Mouse (Mus musculus) ES-CJ7 (cell line): ENCODE data around the gene Marc1.

Experiments
- DNase-seq: peaks from one replicate; pipeline ENCODE4 v3.0.0; 2011; ENCODE audit warnings: low read depth, low spot score

Marc1 gene

GRCm38 (mm10) chr1:184822678-184823077 is 11.6 kb upstream of the Marc1 start:
- DNase-seq = peak; percentile 75

- peak; percentile 75 for DNase-seq
Observed at GRCm38 (mm10) chr1:184817768-184818167, 6.7 kb upstream of the Marc1 start.

GRCm38 (mm10) chr1:184811716-184812250 is 670 bp upstream of the Marc1 start:
- no peak for DNase-seq

- DNase-seq = no peak
Observed at GRCm38 (mm10) chr1:184809578-184810001, 1.5 kb downstream of the Marc1 start.

GRCm38 (mm10) chr1:184808418-184809012 is 2.6 kb downstream of the Marc1 start:
- DNase-seq = no peak

- DNase-seq = no peak
Observed at GRCm38 (mm10) chr1:184807627-184808417, 3.3 kb downstream of the Marc1 start.

GRCm38 (mm10) chr1:184807123-184807522 is 4.0 kb downstream of the Marc1 start:
- no peak for DNase-seq

GRCm38 (mm10) chr1:184805749-184806148 is 5.4 kb downstream of the Marc1 start:
- no peak for DNase-seq

GRCm38 (mm10) chr1:184793163-184793876 is 17.8 kb downstream of the Marc1 start:
- DNase-seq = peak; percentile 86

GRCm38 (mm10) chr1:184791109-184791508 is 20.0 kb downstream of the Marc1 start:
- DNase-seq = peak; percentile 36

- DNase-seq = peak; percentile 77
Observed at GRCm38 (mm10) chr1:184786376-184787151, 24.5 kb downstream of the Marc1 start.

- DNase-seq = no peak
Observed at GRCm38 (mm10) chr1:184783641-184784040, 27.5 kb downstream of the Marc1 start.

GRCm38 (mm10) chr1:184782161-184782513 is 29.0 kb downstream of the Marc1 start:
- no peak for DNase-seq

GRCm38 (mm10) chr1:184781286-184782160 is 29.6 kb downstream of the Marc1 start:
- no peak for DNase-seq

- DNase-seq = no peak
Observed at GRCm38 (mm10) chr1:184778157-184778556, 33.0 kb downstream of the Marc1 start.

- peak; percentile 54 for DNase-seq
Observed at GRCm38 (mm10) chr1:184777061-184777795, 33.9 kb downstream of the Marc1 start.

- DNase-seq = no peak
Observed at GRCm38 (mm10) chr1:184775289-184775688, 35.8 kb downstream of the Marc1 start.

GRCm38 (mm10) chr1:184771891-184772249 is 39.2 kb downstream of the Marc1 start:
- DNase-seq = peak; percentile 13

GRCm38 (mm10) chr1:184771202-184771890 is 39.8 kb downstream of the Marc1 start:
- peak; percentile 86 for DNase-seq
